Mouse (Mus musculus): ENCODE measurements around the gene Rassf3. TPM values are rescaled to one million over a fixed set of nuclear protein-coding genes. Genes with fewer than 3 reads are reported as not detected.

Rassf3 gene
- 6.6 and 7.3 TPM in 2 replicates for polyA plus RNA-seq (2016; fragmentation: Nextera tagmentation; extraction: Ambion mirVana)

DNA sequence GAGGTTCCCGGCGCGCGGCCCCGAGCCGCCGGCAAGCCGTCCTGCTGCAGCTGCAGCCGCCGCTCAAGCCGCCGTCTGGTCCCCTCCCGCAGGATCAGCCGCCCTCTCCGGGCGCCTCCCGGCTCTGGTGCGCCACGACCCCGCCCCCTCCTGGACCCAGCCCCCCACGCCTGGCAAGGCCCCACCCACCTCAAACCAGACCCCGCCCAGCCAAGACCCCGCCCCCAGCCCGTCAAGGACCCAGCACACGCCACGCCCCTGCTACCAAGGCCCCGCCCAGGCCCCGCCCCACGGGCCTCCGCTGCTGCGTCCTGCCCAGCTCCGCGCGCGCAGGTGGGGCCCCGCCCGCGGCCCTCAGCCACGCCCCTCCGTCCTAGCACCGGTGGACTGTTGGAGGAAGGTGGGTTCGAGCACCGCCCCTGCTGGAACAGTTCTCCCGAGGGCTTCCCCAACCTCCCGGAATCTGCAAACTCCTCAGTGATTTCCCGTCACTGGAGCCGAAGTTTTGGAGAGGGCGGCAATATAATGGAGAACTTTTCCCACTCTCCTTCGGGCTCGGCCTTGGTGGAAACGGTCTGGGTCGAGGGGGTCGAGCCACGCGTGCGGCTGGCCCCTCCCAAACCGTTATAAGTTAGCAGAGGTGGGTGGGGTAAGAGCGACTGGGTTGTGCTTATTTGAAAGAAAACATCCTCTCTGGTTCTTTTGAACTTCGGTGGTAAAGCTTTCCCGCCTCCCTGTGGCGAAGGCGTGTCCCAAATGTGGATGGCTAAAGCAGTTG is at the start of gene Rassf3:
Rassf3 (minus strand) TSS at position 158 of the 778 bp plus-strand sequence.
- no peaks in the 10 kb centered on the region for H3K9me3 ChIP-seq
- peaks cover 25% of the 10 kb centered on the region for H3K27me3 ChIP-seq
- ATAC-seq (ENCODE audit: low FRiP score): peak; percentile 94
- 0 out of 2 replicates have a peak within 1 kb of the TSS, but pooled peaks have one; percentile 31 for H3K27ac ChIP-seq
- peak within 1 kb of the TSS; percentile 89 for H3K4me2 ChIP-seq
- no peaks in the 10 kb centered on the region for H3K36me3 ChIP-seq (replicated peaks)
- WGBS: under 1% methylated on average over 55 of the region's 62 CpGs
- peak within 1 kb of the TSS; percentile 68 for H3K9ac ChIP-seq
- peak within 1 kb of the TSS; percentile 64 for H3K4me3 ChIP-seq (replicated peaks)
- H3K4me1 ChIP-seq: peaks cover 37% of the 10 kb centered on the region

DNA sequence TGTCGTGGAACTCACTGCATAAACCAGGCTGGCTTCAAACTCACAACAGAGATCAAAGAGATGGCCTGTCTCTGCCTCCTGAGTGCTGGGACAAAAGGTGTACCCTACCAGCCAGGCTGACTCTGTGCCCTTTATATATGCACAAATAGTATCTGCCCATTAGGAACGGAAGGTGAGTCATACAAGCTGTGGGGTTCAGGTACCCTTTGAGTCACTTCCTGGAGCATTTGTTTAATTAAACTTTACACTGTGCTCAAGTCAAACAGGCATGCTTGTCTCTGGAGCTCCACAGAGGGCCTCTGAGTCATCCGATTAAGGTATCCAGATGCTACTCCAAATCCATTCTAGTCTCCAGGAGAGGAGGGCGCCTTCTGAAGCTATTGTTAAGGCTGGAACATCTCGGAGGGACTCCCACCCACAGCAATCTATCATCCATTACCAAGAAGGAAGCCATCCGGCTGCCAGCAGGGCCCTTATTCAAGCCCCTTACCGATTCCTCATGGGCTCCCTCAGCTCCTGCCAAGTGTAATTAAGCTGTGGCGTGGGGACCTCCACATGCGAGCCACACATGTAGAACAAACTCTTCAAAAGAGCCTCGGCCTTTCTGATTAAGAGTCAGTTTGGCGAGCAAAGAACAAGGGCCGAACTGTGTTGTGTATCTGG is 44.9 kb upstream of the Rassf3 start:
- H3K4me2 ChIP-seq: no peak overlapping the region
- no peaks in the 10 kb centered on the region for H3K9me3 ChIP-seq
- no peak overlapping the region for H3K9ac ChIP-seq
- H3K4me3 ChIP-seq (replicated peaks): no peak overlapping the region
- WGBS: 30% methylated on average over 12 of the region's 12 CpGs
- no peaks in the 10 kb centered on the region for H3K36me3 ChIP-seq (replicated peaks)
- no peak overlapping the region for H3K27ac ChIP-seq
- ATAC-seq (ENCODE audit: low FRiP score): no peak
- no peaks in the 10 kb centered on the region for H3K27me3 ChIP-seq
- peaks cover 5% of the 10 kb centered on the region for H3K4me1 ChIP-seq

DNA sequence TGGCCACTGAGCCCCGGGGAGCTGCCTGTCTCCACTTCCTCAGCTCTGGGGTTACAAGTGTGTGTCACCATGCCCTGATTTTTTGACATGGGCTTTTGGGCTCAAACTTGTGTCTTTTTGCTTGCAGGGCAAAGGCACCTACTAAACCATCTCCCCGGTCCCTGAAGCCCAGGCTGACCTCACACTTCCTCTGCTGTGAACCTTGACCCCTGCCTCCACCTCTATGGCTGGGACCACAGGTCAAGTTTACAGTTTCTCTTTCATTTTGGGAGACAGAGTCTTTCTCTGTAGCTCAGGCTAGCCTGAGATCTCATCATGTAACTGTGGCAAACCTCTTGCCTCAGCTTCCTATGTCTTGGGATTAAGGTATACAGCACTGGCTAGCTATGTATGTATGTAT is 43.6 kb upstream of the Rassf3 start:
- Histone ChIP-seq H3K9ac (no peak overlapping the region), H3K9me3 (no peaks in the 10 kb centered on the region), H3K27ac (no peak overlapping the region), H3K4me2 (no peak overlapping the region), H3K4me1 (peaks cover 5% of the 10 kb centered on the region), H3K27me3 (no peaks in the 10 kb centered on the region), H3K36me3 (replicated peaks) (no peaks in the 10 kb centered on the region), H3K4me3 (replicated peaks) (no peak overlapping the region)
- WGBS: 76% methylated on average over 2 of the region's 2 CpGs
- ATAC-seq (ENCODE audit: low FRiP score): no peak

DNA sequence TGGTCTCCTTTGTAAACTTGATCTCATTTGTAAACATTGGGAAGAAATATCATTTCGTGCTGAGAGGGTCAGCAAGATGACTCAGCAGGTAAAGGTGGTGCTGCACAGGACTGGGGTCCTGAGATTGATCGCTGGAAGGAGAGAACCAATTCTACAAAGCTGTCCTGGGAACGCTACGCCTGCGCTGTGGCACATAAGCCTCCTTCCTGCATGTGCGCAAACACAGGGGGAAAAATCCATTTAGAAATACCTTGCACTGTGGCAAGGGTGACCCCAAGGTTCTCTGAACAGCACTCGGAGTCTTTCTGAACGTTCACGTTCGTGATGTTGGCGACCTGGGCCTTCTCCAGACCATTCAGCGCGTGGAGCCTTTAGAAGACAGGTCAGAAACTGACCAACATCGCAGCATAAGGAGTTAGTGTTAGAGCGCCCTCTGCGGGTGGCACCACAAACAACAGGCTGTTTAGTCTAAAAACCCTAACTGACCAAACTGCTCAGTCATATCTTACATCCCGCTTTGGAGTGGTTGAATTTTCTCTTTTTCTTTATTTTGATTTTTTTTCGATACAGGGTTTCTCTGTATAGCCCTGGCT is 40.0 kb upstream of the Rassf3 start:
- no peaks in the 10 kb centered on the region for H3K27me3 ChIP-seq
- H3K9ac ChIP-seq: no peak overlapping the region
- H3K27ac ChIP-seq: no peak overlapping the region
- H3K36me3 ChIP-seq (replicated peaks): no peaks in the 10 kb centered on the region
- 29% methylated on average over 18 of the region's 18 CpGs for WGBS
- ATAC-seq (ENCODE audit: low FRiP score): peak; percentile 49; the same call in 1 of the 2 replicates
- H3K4me3 ChIP-seq (replicated peaks): no peak overlapping the region
- H3K9me3 ChIP-seq: no peaks in the 10 kb centered on the region
- H3K4me1 ChIP-seq: peaks cover 1% of the 10 kb centered on the region
- H3K4me2 ChIP-seq: no peak overlapping the region

DNA sequence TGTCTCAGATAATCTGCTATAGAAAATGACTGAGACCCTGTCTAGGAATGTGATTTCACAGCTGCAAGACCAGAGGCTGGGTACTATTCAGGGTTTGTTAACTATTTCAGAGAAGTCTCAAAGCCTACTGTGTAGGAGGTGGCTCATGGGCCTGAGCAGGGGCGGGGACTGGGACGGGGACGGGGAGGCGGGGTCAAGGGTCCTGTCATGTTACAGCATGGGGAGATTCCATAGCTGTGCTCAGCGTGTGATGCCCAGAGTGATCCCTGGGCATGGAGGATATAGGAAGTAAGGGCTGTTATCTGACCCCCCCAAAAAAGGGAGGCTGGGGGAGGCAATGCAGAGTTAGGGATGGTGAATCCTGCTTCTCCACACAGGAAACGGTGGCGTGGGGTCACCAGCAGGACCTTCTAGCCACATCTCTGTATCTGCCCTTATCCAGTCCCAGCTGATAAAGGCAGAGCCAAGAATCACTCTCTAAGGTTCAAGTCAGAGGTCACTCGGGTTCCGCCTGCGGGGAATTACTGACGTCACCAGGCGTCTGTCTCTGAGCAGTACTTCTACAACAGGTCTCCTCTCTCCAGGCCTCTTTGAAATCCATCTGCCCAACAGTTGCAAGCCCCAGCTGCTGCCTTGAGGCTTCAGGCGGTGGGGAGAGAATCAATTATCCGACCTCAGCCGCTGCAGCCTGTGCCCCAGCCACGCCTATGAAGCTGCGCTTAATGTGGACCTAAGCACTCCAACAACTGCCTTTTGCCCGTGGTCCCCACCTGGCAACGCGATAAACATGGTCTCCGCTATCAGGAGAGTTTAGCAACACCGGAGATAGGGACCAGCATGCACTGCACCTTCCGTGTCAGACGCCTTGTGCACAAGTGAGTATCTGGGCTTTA is 33.9 kb upstream of the Rassf3 start:
- 33% methylated on average over 24 of the region's 24 CpGs for WGBS
- H3K27ac ChIP-seq: no peak overlapping the region
- no peak overlapping the region for H3K4me3 ChIP-seq (replicated peaks)
- H3K27me3 ChIP-seq: no peaks in the 10 kb centered on the region
- ATAC-seq (ENCODE audit: low FRiP score): peak; percentile 48
- peak overlapping the region; percentile 15; the same call in 1 of the 2 replicates for H3K4me2 ChIP-seq
- no peaks in the 10 kb centered on the region for H3K9me3 ChIP-seq
- peaks cover 26% of the 10 kb centered on the region for H3K4me1 ChIP-seq
- no peaks in the 10 kb centered on the region for H3K36me3 ChIP-seq (replicated peaks)
- no peak overlapping the region for H3K9ac ChIP-seq

DNA sequence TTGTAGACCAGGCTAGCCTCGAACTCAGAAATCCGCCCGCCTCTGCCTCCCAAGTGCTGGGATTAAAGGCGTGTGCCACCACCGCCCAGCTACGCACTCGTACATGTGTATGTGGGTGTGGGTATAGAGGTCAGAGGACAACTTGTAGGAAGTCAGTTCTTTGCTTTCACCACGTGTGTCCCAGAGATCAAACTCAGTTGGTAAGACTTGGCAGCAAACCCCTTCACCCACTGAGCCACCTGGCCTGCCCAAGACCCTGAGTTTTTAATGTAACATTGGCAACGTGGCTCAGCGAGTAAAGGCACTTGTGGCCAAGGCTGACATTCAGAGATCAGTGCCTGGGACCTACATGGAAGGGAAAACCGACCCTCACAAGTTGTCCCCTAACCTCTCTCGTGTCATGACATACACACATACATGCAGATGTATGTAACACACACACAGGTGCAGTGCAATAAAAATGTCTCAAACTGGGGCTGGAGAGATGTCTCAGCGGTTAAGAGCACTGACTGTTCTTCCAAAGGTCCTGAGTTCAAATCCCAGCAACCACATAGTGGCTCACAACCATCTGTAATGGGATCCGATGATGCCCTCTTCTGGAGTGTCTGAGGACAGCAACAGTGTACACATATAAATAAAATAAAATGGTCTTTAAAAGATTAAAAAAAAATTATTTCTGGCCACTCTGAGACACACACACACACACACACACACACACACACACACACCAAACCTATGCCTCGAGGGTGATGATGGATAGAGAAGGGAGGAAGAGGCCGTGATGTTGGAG is 31.8 kb upstream of the Rassf3 start:
- Histone ChIP-seq H3K36me3 (replicated peaks) (no peaks in the 10 kb centered on the region), H3K9me3 (no peaks in the 10 kb centered on the region), H3K27ac (no peak overlapping the region), H3K4me2 (no peak overlapping the region), H3K4me1 (peaks cover 29% of the 10 kb centered on the region), H3K9ac (no peak overlapping the region), H3K4me3 (replicated peaks) (no peak overlapping the region), H3K27me3 (no peaks in the 10 kb centered on the region)
- WGBS: 90% methylated on average over 16 of the region's 16 CpGs
- no peak for ATAC-seq (ENCODE audit: low FRiP score)

DNA sequence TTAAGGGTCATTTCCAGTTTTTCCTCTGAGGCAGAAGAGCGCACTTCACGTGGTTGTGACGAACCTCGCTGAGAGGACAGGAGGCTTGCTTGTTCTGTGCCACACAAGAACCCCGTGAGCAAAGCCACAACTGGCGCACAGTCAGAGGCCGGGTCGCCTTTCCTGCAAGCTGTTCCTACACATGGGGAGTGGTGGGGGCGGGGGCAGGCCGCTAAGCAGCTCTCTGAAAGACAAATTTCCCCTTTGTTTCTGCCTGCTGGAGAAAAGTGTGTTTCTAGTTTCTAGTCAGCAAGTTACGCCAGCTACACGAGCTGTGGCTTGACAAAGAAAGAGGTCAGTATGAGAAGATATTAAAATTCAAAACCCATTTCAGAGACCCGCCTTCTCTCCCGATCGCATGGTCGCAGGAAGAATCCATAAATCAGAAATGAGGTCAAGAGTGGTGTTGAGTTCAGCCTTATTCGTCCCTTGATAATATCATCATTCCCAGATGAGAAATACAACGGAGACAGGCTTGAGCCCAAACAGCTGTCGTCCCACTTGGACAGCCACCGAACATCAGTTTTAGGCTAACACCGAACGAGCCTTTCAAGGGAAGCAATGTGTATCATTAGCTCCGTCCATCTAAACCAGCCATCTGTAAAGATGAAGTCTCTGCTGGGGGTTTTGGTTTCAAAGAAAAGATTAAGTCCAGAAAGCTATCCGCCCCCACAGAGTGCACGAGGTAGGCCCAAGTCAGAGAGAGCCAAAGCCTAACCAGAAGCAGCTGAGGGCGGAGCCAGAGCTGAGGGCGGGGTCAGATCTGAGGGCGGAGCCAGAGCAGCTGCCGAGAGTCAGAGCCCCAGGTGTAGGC is 30.8 kb upstream of the Rassf3 start:
- H3K4me3 ChIP-seq (replicated peaks): no peak overlapping the region
- no peak overlapping the region for H3K9ac ChIP-seq
- WGBS: 60% methylated on average over 29 of the region's 29 CpGs
- H3K36me3 ChIP-seq (replicated peaks): no peaks in the 10 kb centered on the region
- peaks cover 29% of the 10 kb centered on the region for H3K4me1 ChIP-seq
- H3K27me3 ChIP-seq: no peaks in the 10 kb centered on the region
- H3K27ac ChIP-seq: peak overlapping the region; percentile 50
- H3K9me3 ChIP-seq: no peaks in the 10 kb centered on the region
- H3K4me2 ChIP-seq: no peak overlapping the region
- no peak for ATAC-seq (ENCODE audit: low FRiP score)

DNA sequence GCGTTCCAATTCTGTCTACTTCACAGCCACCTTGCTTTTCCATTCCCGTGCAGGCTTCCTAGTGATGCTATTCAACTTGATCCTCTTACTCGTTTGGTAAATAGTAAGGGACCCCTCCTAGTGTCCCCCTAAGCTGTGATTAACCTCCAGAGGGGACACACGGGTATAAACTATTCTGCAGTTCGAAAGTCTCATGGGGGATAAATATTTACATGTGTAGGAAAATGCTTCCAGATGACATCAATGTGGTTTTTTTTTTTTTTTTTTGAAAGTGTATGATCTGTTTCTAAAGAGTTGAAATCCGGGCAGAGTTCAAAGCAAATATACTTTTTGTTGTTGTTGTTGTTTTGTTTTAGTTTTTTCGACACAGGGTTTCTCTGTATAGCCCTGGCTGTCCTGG is 29.8 kb upstream of the Rassf3 start:
- H3K4me2 ChIP-seq: peak overlapping the region; percentile 55; the same call in 1 of the 2 replicates
- H3K36me3 ChIP-seq (replicated peaks): no peaks in the 10 kb centered on the region
- H3K4me1 ChIP-seq: peaks cover 32% of the 10 kb centered on the region
- no peak overlapping the region for H3K4me3 ChIP-seq (replicated peaks)
- no peaks in the 10 kb centered on the region for H3K27me3 ChIP-seq
- no peak overlapping the region for H3K9ac ChIP-seq
- H3K9me3 ChIP-seq: no peaks in the 10 kb centered on the region
- 69% methylated on average over 7 of the region's 7 CpGs for WGBS
- H3K27ac ChIP-seq: peak overlapping the region; percentile 68; the same call in 1 of the 2 replicates
- ATAC-seq (ENCODE audit: low FRiP score): no peak

DNA sequence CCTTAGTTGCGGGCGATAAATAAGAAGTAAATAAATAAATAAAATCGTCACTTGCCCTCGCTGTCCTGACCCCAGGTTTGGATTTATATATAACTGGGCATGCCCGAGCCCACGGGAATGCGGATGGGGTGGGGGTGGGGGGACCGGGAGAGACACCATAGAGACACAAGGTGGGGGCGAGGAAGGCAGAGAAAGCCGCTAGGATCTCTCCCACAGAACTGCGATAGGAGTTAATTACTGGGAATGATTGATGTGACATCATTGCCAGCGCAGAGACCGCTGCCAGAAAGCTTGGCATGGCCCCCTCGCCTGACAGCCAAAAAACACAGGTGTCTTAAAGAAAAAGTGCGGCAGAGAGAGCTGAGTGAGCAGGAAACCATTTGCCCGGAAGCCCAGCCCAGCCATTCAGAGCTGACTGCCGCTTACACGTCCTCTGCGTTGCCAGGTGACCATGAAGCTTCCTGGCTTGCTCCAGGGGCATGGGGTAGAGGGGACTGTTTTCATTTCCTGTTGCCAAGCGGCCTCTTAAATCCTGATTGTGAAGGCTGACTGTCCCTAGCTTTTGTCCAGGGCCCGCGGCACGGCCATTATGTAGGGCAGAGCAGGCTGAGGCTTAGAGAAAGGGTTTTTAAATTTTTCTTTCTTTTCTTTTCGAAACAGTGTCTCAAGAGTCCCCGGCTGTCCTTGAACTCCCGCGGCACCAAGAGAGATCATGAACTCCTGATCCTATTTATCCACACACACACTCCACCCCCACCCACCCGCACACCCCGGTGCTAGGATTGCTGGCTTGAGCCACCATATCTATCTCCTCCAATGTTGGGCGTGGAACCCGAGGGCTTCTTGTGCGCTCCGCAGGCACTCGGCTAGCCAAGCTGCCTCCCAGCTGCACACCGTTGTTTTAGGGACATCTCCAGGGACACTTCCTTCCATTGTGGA is 29.1 kb upstream of the Rassf3 start:
- ATAC-seq (ENCODE audit: low FRiP score): peak; percentile 67; the same call in 1 of the 2 replicates
- Histone ChIP-seq H3K9ac (peak overlapping the region; percentile 42), H3K27me3 (no peaks in the 10 kb centered on the region), H3K27ac (peak overlapping the region; percentile 68), H3K36me3 (replicated peaks) (no peaks in the 10 kb centered on the region), H3K9me3 (no peaks in the 10 kb centered on the region), H3K4me1 (peaks cover 30% of the 10 kb centered on the region), H3K4me2 (peak overlapping the region; percentile 55), H3K4me3 (replicated peaks) (peak overlapping the region; percentile 34)
- WGBS: 28% methylated on average over 35 of the region's 35 CpGs

DNA sequence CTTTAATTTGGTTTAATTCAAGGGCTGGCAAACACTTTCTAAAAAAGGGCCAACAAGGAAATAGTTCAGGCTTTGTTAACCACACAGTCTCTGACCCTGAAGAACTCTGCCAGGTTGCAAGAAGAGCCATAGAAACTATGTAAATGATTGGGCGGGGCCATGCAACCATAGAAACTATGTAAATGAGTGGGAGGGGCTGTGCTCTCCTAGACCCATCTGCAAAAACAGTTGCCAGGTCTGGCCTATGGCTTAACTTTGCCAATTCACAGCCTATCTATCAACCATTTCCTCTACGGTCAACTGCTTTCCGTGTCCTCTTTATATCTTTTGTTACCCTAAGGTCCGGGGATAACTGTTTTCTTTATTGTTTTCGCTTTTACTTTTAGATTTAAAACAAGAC is 25.0 kb upstream of the Rassf3 start:
- ATAC-seq (ENCODE audit: low FRiP score): peak; percentile 48; the same call in 1 of the 2 replicates
- no peaks in the 10 kb centered on the region for H3K9me3 ChIP-seq
- H3K36me3 ChIP-seq (replicated peaks): no peaks in the 10 kb centered on the region
- H3K27me3 ChIP-seq: no peaks in the 10 kb centered on the region
- no peak overlapping the region for H3K27ac ChIP-seq
- peaks cover 19% of the 10 kb centered on the region for H3K4me1 ChIP-seq
- H3K4me2 ChIP-seq: no peak overlapping the region
- H3K4me3 ChIP-seq (replicated peaks): no peak overlapping the region
- H3K9ac ChIP-seq: no peak overlapping the region
- WGBS: 76% methylated on average over 5 of the region's 5 CpGs

Data from forebrain, embryonic 12.5 days (tissue).